Mouse (Mus musculus) adrenal gland, adult 18-20 months (tissue): ENCODE measurements at regions not wholly inside any gene's neighbourhood (a gene's known extent, or its start where the extent isn't known, plus 50 kb on each side); places are given as distances from the start of the nearest gene placed in this dataset.

Experiments used
- DNase-seq, 2 experiments: peaks; one replicate each; pipeline ENCODE4 v3.0.0; 2021 to 2022; ENCODE audit warnings: low spot score in 2 of 2

DNA sequence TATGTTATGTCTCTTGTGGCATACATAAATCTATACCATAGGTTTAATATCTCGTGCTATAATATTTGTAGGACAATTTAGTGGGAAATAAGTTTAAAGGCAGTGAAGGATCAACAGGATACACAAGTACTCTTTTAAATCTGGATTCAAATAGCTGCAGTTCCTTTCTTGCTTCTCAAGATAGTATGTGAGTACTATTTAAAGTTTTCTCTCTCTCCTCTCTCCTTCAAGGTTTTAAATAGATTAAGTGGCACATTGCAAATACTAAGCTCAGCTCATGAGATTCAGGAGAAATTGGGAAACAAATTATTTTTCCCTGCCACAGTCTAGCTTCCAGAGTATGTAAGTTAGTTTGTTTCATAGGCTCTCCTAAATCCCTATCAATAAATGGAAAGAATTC is 1103.9 kb downstream of the Ndufa4 start:
- DNase-seq, result no peak

DNA sequence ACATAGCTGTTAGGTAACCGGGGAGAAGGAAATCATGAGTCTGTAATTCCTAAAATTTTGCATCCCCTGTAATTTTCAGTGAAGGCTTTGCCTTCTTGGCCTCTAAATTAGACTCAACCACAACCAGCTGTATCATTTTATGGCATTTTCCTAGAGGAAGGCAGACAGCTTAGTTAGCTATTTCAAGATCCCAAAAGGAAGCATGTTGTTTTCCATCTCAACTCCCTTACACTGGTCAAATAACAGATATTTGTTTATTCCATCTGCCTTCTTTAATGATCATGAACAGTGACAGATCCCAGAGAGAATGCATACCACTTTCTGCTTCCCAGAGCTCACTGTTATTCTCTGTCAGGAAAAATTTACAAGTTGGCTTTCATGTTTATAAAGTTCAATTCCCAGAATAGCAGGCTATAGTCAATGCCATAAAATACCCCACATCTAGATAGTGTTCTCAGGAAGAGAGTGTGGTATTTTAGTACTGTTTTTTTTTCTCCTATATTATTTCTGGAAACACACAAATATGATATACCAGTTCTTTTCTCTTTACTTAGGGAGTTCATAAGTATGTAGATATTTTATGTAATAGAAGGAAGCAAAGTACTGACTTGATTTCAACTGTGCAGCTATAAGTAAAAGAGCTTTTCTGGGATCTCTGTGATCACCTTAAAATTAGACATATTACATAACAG is 1148.5 kb downstream of the Ndufa4 start:
- DNase-seq, result no peak

DNA sequence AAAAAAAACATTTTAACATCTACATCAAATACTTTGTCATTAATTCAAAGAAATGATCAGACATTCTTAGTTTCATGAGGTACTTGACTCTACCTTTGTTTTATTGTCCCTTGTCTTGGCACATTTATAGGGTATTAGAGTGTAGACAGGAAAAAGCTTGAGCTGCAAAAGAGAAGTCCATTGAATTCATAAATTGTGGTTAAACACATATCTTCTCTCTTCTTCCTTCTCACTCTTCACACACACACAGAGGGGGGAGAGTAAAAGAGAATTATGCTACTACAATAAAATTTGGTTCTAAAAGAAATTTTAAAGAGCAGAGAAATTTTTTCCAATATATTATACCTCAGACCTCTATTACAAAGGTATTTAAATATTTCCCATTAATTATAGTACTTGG is 1149.2 kb downstream of the Ndufa4 start:
- DNase-seq, result no peak

- DNase-seq, result no peak
Observed at GRCm38 (mm10) chr6:10744056-10744455, 1163.2 kb downstream of the Ndufa4 start.

DNA sequence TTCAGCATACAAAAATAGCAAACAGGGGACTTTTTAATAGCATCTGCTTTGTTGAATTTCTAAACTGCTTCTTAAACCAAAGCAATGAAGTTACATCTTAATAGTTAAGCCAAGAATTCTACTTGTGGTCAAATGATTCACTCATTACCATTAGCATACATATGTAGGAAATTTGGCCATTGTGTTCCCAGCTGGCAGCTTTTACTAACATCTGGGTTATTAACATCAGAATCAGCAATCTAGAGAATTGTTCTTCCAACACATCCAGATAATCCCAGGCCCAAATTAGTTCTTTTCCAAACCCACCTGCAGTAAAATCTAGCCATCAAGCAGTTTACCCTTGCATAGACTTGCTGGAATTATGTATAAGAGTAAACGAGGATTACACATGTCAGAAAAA is 1184.7 kb downstream of the Ndufa4 start:
- no peak for DNase-seq

DNA sequence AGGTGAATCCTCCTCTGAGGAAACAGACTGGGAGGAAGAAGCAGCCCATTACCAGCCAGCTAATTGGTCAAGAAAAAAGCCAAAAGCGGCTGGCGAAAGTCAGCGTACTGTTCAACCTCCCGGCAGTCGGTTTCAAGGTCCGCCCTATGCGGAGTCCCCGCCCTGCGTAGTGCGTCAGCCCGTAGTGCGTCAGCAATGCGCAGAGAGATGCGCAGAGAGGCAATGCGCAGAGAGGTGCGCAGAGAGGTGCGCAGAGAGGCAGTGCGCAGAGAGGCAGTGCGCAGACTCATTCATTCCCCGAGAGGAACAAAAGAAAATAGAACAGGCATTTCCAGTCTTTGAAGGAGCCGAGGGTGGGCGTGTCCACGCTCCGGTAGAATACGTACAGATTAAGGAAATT is 1216.8 kb downstream of the Ndufa4 start:
- DNase-seq, result peak in 1 of 2 experiments; percentile 2
